Mouse (Mus musculus) kidney, embryonic 16.5 days (tissue): ENCODE measurements around the gene Pepd. TPM values are rescaled to one million over a fixed set of nuclear protein-coding genes. Genes with fewer than 3 reads are reported as not detected.
A peak's percentile ranks its signal among the peaks of the same experiment; 100 is the strongest.

Experiments
- ATAC-seq: fragments of 200-750 bp; cut with Nextera tagmentation; 2 replicates; pipeline ENCODE4 v1.8.0; 2017; ENCODE audit warnings: moderate TSS enrichment; ENCODE audit not compliant: low FRiP score, low TSS enrichment
- H3K27ac ChIP-seq: fragments of 300-500 bp; sonication (generic); 2 replicates; pipeline ENCODE4 v1.5.1; 2014; ENCODE audit warnings: low read length
- H3K27me3 ChIP-seq: fragments of 300-500 bp; sonication (generic); 2 replicates; pipeline ENCODE4 v1.6.1; 2014; ENCODE audit warnings: low read length, control low read depth, mixed read lengths; ENCODE audit not compliant: insufficient read depth
- H3K36me3 ChIP-seq: fragments of 300-500 bp; sonication (generic); 2 replicates; pipeline ENCODE4 v1.6.1; 2014; ENCODE audit warnings: low read length, control low read depth, mixed read lengths; ENCODE audit not compliant: insufficient read depth
- H3K4me1 ChIP-seq: fragments of 300-500 bp; sonication (generic); 2 replicates; pipeline ENCODE4 v1.6.1; 2014; ENCODE audit warnings: low read length, control low read depth, mixed read lengths; ENCODE audit not compliant: insufficient read depth
- H3K4me2 ChIP-seq: fragments of 300-500 bp; sonication (generic); replicated peaks from 2 replicates; pipeline ENCODE4 v1.6.1; 2014; ENCODE audit warnings: low read depth, low read length
- H3K4me3 ChIP-seq: fragments of 300-500 bp; sonication (generic); 2 replicates; pipeline ENCODE4 v1.5.1; 2014; ENCODE audit warnings: mild to moderate bottlenecking, low read length
- H3K9ac ChIP-seq: fragments of 300-500 bp; sonication (generic); replicated peaks from 2 replicates; pipeline ENCODE4 v1.6.1; 2014; ENCODE audit warnings: low read length
- H3K9me3 ChIP-seq: fragments of 300-500 bp; sonication (generic); 2 replicates; pipeline ENCODE4 v1.6.1; 2016; ENCODE audit warnings: low read length, control low read depth
- WGBS: fragments of 180-500 bp; shearing (Covaris S2); extraction: QIAGEN DNeasy Blood & Tissue Kit; methylation state at CpG from one replicate; pipeline ENCODE4 v1.1.7; 2014; 5-methylcytosine and 5-hydroxymethylcytosine counted together
- polyA plus RNA-seq: library from polyadenylated mRNA; unstranded; fragments of >200 nt; fragmentation: Nextera tagmentation; extraction: Ambion mirVana; gene quantifications from 2 replicates; pipeline ENCODE4 v1.2.1, GENCODE M21; 2015

Pepd gene
- polyA plus RNA-seq: 134 and 148 TPM in 2 replicates

- peak; percentile 90 for ATAC-seq
- no peaks in the 10 kb centered on the region for H3K36me3 ChIP-seq
- 5% methylated on average over 44 of the region's 44 CpGs for WGBS
- H3K4me1 ChIP-seq: peaks cover 18% of the 10 kb centered on the region
- H3K4me3 ChIP-seq: peak within 1 kb of the TSS; percentile 83
- H3K27me3 ChIP-seq: 0 out of 2 replicates have a peak, but pooled peaks cover 4% of the 10 kb centered on the region
- H3K9me3 ChIP-seq: no peaks in the 10 kb centered on the region; the same call in 1 of the 2 replicates
- H3K4me2 ChIP-seq: peak within 1 kb of the TSS; percentile 85
- peak within 1 kb of the TSS; percentile 61 for H3K27ac ChIP-seq
- H3K9ac ChIP-seq: peak within 1 kb of the TSS; percentile 77
These were observed at the start of gene Pepd for GRCm38 (mm10) chr7:34911919-34912897. Pepd (plus strand) TSS chr7:34912379.

DNA sequence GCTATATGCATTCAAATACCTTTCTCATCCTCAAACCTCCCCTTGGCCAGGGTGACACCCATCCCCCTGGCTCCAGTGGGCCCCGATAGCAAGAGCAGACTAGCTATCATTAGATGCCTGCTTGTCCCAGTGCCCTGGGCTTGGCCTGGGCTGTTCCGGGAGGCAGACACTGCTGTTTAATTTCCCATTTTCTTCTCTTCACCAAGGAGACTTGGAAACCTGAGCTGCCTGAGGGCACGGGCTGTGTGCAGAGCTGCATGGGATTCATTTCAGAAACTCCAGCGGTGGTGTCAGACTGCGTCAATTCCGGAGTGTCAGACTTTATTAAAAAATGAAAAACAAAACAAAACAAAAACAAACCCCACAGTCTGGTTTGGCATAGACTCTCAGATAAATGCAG is 44.9 kb upstream of the Pepd start:
- Histone ChIP-seq H3K27me3 (no peaks in the 10 kb centered on the region), H3K9me3 (no peaks in the 10 kb centered on the region), H3K4me1 (peaks cover 3% of the 10 kb centered on the region; the same call in 1 of the 2 replicates), H3K36me3 (no peaks in the 10 kb centered on the region), H3K4me2 (no peak overlapping the region), H3K4me3 (no peak overlapping the region), H3K9ac (no peak overlapping the region), H3K27ac (no peak overlapping the region)
- no peak for ATAC-seq
- WGBS: 34% methylated on average over 6 of the region's 6 CpGs

DNA sequence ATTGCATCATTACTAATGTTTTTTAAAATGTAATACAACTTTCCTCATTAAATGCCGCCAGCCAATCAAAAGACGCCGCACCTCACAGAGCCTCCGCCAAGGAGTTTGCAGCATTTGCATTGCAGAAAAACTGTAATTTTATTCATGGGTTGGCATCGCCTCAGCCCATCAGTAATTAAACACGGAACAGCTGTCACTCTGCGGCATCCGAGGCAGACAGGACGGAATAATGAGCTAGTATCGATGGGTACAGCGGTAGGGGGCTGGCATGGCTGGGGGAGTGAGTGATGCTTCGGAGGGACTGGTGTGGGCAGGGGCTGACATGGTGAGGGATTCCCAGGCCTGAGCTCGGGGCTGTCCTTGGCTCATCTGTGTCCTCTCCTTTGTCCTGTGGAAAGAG is 42.5 kb upstream of the Pepd start:
- peaks cover 3% of the 10 kb centered on the region; the same call in 1 of the 2 replicates for H3K4me1 ChIP-seq
- WGBS: 78% methylated on average over 13 of the region's 13 CpGs
- H3K4me3 ChIP-seq: no peak overlapping the region
- H3K4me2 ChIP-seq: no peak overlapping the region
- no peak overlapping the region for H3K9ac ChIP-seq
- no peaks in the 10 kb centered on the region for H3K36me3 ChIP-seq
- no peaks in the 10 kb centered on the region for H3K27me3 ChIP-seq
- ATAC-seq: no peak
- H3K9me3 ChIP-seq: no peaks in the 10 kb centered on the region
- no peak overlapping the region for H3K27ac ChIP-seq

DNA sequence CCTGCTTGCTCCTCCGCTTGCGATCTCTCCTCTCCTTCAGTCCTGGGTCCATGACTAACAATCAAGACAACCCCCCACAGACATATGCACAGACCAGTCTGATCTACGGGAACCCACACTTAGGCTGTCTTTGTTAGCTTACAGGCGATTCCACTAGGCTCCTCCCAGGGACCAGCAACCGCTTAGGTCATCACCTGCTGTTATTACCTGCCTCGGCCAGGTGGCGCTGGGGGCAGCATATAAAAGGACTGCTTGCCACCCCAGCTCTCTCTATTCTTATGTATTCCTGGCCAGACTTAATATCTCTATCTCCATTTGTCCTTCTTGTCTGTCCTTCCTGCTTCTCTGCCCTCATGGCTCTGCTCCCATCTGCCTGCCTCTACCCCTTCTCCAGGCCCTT is 35.4 kb upstream of the Pepd start:
- WGBS: 68% methylated on average over 7 of the region's 7 CpGs
- no peak overlapping the region for H3K4me2 ChIP-seq
- H3K4me1 ChIP-seq: no peaks in the 10 kb centered on the region
- ATAC-seq: no peak
- no peaks in the 10 kb centered on the region for H3K36me3 ChIP-seq
- H3K27ac ChIP-seq: no peak overlapping the region
- H3K9me3 ChIP-seq: no peaks in the 10 kb centered on the region
- no peak overlapping the region for H3K4me3 ChIP-seq
- no peaks in the 10 kb centered on the region for H3K27me3 ChIP-seq
- H3K9ac ChIP-seq: no peak overlapping the region

GRCm38 (mm10) chr7:34877820-34878219 is 34.4 kb upstream of the Pepd start:
- 71% methylated on average over 7 of the region's 7 CpGs for WGBS
- no peak for ATAC-seq
- no peak overlapping the region for H3K4me3 ChIP-seq
- no peaks in the 10 kb centered on the region for H3K4me1 ChIP-seq
- no peaks in the 10 kb centered on the region for H3K36me3 ChIP-seq
- H3K27me3 ChIP-seq: no peaks in the 10 kb centered on the region
- no peaks in the 10 kb centered on the region for H3K9me3 ChIP-seq
- H3K27ac ChIP-seq: no peak overlapping the region
- H3K4me2 ChIP-seq: no peak overlapping the region
- no peak overlapping the region for H3K9ac ChIP-seq

DNA sequence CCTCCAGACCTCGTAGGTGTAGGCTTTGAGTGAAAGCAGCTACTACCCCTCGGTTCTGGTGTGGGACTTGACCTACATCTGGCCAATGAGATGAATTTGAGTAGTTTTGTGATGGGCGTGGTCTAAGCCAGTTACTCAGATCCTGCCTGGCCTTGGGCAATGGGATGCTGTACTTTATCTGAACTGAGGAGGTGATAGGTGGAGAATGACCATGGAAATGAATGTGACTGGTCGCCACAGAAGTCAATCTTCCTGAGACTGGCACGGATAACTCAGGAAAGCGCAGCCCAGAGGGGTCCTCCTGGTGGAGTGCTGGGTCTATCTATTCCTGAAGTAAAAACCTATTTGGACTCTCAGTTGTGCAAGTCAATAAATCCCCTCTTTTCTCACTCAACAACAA is 23.7 kb upstream of the Pepd start:
- H3K36me3 ChIP-seq: no peaks in the 10 kb centered on the region
- H3K27ac ChIP-seq: no peak overlapping the region
- H3K4me2 ChIP-seq: no peak overlapping the region
- H3K9me3 ChIP-seq: peaks cover 5% of the 10 kb centered on the region; the same call in 1 of the 2 replicates
- no peaks in the 10 kb centered on the region for H3K4me1 ChIP-seq
- no peak overlapping the region for H3K9ac ChIP-seq
- H3K27me3 ChIP-seq: no peaks in the 10 kb centered on the region
- no peak for ATAC-seq
- no peak overlapping the region for H3K4me3 ChIP-seq
- 79% methylated on average over 6 of the region's 6 CpGs for WGBS

DNA sequence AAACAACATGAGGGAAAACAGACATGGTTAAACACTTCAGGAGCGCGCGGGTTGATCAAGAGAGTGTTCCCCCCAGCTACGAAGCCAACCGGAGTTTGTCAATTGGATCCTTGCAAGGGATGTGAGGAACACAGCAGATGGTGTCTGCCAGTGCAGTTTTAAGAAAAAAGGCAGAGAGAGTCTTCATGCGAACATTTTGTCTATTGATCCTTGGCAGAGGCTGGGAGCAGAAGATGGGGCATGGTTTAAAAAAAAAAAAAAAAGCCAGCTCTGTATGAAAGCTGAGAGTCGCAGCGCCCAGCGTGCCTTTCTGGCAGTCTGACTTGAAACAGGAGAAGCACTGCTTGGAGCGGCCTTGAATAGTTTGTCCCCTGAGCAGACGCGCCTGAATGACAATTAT is 23.3 kb upstream of the Pepd start:
- Histone ChIP-seq H3K9ac (no peak overlapping the region), H3K27me3 (no peaks in the 10 kb centered on the region), H3K9me3 (peaks cover 5% of the 10 kb centered on the region; the same call in 1 of the 2 replicates), H3K4me1 (no peaks in the 10 kb centered on the region), H3K4me2 (no peak overlapping the region), H3K36me3 (no peaks in the 10 kb centered on the region), H3K27ac (no peak overlapping the region), H3K4me3 (no peak overlapping the region)
- WGBS: 50% methylated on average over 12 of the region's 12 CpGs
- ATAC-seq: no peak

GRCm38 (mm10) chr7:34892845-34893244 is 19.3 kb upstream of the Pepd start:
- H3K27me3 ChIP-seq: no peaks in the 10 kb centered on the region
- ATAC-seq: no peak
- peaks cover 9% of the 10 kb centered on the region for H3K4me1 ChIP-seq
- no peak overlapping the region for H3K4me2 ChIP-seq
- no peaks in the 10 kb centered on the region for H3K36me3 ChIP-seq
- WGBS: 92% methylated on average over 1 of the region's 1 CpGs
- no peak overlapping the region for H3K9ac ChIP-seq
- no peak overlapping the region for H3K27ac ChIP-seq
- H3K9me3 ChIP-seq: peaks cover 10% of the 10 kb centered on the region; the same call in 1 of the 2 replicates
- H3K4me3 ChIP-seq: no peak overlapping the region

DNA sequence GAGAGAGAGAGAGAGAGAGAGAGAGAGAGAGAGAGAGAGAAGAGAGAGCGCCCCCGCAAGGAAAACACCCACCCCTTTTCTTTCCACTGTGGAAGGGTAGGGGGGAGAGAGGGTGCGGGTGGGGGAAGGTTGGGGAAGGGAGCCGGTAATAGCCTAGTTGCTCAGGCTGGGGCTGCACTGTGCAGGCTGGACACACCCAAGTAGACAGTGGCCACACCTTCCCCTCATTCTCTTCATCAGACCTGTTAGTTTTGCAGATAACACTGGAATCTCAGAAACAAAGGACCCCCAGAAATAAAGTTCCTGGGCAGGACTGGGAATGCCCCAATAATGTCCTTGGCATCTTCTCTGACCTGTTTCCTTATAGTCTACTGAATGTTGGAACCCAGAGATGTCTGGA is 15.7 kb upstream of the Pepd start:
- no peak overlapping the region for H3K27ac ChIP-seq
- WGBS: 76% methylated on average over 4 of the region's 4 CpGs
- ATAC-seq: no peak

DNA sequence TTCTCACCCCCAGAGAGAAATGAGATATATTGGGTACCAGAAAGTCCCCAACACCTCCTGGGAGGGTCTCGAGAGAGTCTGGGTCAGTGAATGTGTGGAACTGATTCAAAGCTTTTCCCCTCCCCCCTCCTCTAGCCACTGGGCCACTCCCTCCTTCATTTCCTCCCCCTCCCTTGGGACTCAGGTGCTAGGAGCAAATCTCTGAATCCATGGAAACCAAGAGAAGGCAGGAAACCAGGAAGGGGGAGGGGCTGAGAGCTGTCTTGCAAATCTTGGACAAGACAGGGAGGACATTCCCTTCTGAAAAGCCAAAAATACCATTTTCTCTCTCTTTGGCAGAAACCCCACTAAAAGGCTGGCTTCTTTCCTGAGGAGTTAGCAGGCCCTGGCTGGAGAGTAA is 15.1 kb upstream of the Pepd start:
- H3K27ac ChIP-seq: no peak overlapping the region
- H3K36me3 ChIP-seq: no peaks in the 10 kb centered on the region
- 0% methylated on average over 1 of the region's 1 CpGs for WGBS
- H3K4me1 ChIP-seq: peaks cover 9% of the 10 kb centered on the region
- no peak for ATAC-seq
- H3K9me3 ChIP-seq: peaks cover 10% of the 10 kb centered on the region; the same call in 1 of the 2 replicates
- H3K4me2 ChIP-seq: no peak overlapping the region
- no peak overlapping the region for H3K4me3 ChIP-seq
- H3K27me3 ChIP-seq: no peaks in the 10 kb centered on the region
- H3K9ac ChIP-seq: no peak overlapping the region

More for the DNA sequence above, 15.7 kb upstream of the Pepd start:
- Histone ChIP-seq H3K27me3 (no peaks in the 10 kb centered on the region), H3K4me2 (no peak overlapping the region), H3K9me3 (peaks cover 10% of the 10 kb centered on the region; the same call in 1 of the 2 replicates), H3K4me3 (no peak overlapping the region), H3K36me3 (no peaks in the 10 kb centered on the region), H3K9ac (no peak overlapping the region), H3K4me1 (peaks cover 9% of the 10 kb centered on the region)
